Mouse (Mus musculus): Measurements from ENCODE around the gene Map1s. TPM values are rescaled to one million over a fixed set of nuclear protein-coding genes. Genes with fewer than 3 reads are reported as not detected.
"Not testable (repeated sequence)": the region's sequence is repeated elsewhere in the genome, so short reads cannot be mapped to it uniquely, and the experiment has no call there.

Gene Map1s
- total RNA-seq, 2 experiments from 2014 or later: 73.2 to 77.0 TPM

GRCm38 (mm10) chr8:70876382-70876781 is 29.4 kb upstream of the Map1s start:
- no peak for DNase-seq (ENCODE audit: low spot score in 2 of 2)

GRCm38 (mm10) chr8:70878178-70878577 is 27.6 kb upstream of the Map1s start:
- no peak for DNase-seq (ENCODE audit: low spot score in 2 of 2)

GRCm38 (mm10) chr8:70879500-70879899 is 26.2 kb upstream of the Map1s start:
- no peak for DNase-seq (ENCODE audit: low spot score in 2 of 2)

- peak in 1 of 2 experiments; percentile 43 for DNase-seq (ENCODE audit: low spot score in 2 of 2)
These were observed 25.6 kb upstream of the Map1s start for GRCm38 (mm10) chr8:70880126-70880525.

- no peak for DNase-seq (ENCODE audit: low spot score in 2 of 2)
These were observed 25.2 kb upstream of the Map1s start for GRCm38 (mm10) chr8:70880546-70880945.

- DNase-seq (ENCODE audit: low spot score in 2 of 2): no peak
These were observed 21.5 kb upstream of the Map1s start for GRCm38 (mm10) chr8:70884186-70884585.

GRCm38 (mm10) chr8:70884683-70885082 is 21.0 kb upstream of the Map1s start:
- no peak for DNase-seq (ENCODE audit: low spot score in 2 of 2)

GRCm38 (mm10) chr8:70885612-70886011 is 20.1 kb upstream of the Map1s start:
- DNase-seq (ENCODE audit: low spot score in 2 of 2): no peak

- no peak for DNase-seq (ENCODE audit: low spot score in 2 of 2)
These were observed 18.1 kb upstream of the Map1s start for GRCm38 (mm10) chr8:70887669-70888068.

GRCm38 (mm10) chr8:70890656-70891055 is 15.1 kb upstream of the Map1s start:
- no peak for DNase-seq (ENCODE audit: low spot score in 2 of 2)

- DNase-seq (ENCODE audit: low spot score in 2 of 2): no peak
These were observed 14.4 kb upstream of the Map1s start for GRCm38 (mm10) chr8:70891356-70891755.

GRCm38 (mm10) chr8:70892022-70892895 is 13.5 kb upstream of the Map1s start, which contains the start of gene Slc5a5:
Gene Slc5a5, minus strand, starts transcription at chr8:70892757.
- no peak for DNase-seq (ENCODE audit: low spot score in 2 of 2)

- DNase-seq (ENCODE audit: low spot score in 2 of 2): no peak
These were observed 12.7 kb upstream of the Map1s start for GRCm38 (mm10) chr8:70892896-70893655.

- peak; percentile 52 to 75 for DNase-seq (ENCODE audit: low spot score in 2 of 2)
These were observed 11.9 kb upstream of the Map1s start for GRCm38 (mm10) chr8:70893656-70894384.

- no peak for DNase-seq (ENCODE audit: low spot score in 2 of 2)
These were observed 11.4 kb upstream of the Map1s start for GRCm38 (mm10) chr8:70894385-70894720.

GRCm38 (mm10) chr8:70894771-70895545 is 10.8 kb upstream of the Map1s start:
- DNase-seq (ENCODE audit: low spot score in 2 of 2): no peak

- DNase-seq (ENCODE audit: low spot score in 2 of 2): not testable (repeated sequence)
These were observed 10.0 kb upstream of the Map1s start for GRCm38 (mm10) chr8:70895571-70896259.

GRCm38 (mm10) chr8:70896316-70897020 is 9.3 kb upstream of the Map1s start:
- DNase-seq (ENCODE audit: low spot score in 2 of 2): no peak

- DNase-seq (ENCODE audit: low spot score in 2 of 2): peak; percentile 91 to 99
These were observed 8.6 kb upstream of the Map1s start, which contains the start of gene Rpl18a for GRCm38 (mm10) chr8:70897021-70897680. Gene Rpl18a, minus strand, starts transcription at chr8:70897412.

Measured in layer of hippocampus, postnatal 14 days (tissue).